Mouse (Mus musculus) layer of hippocampus, adult 2 months (tissue): Measurements from ENCODE around the gene Serpina3k. TPM values are rescaled to one million over a fixed set of nuclear protein-coding genes. Genes with fewer than 3 reads are reported as not detected.
A peak's percentile ranks its signal among the peaks of the same experiment; 100 is the strongest.
"Not testable (repeated sequence)": the region's sequence is repeated elsewhere in the genome, so short reads cannot be mapped to it uniquely, and the experiment has no call there.

Source experiments
- DNase-seq, 2 experiments: peaks; one replicate each; pipeline ENCODE4 v3.0.0; 2022; ENCODE audit warnings: low spot score in 2 of 2
- H3K27ac ChIP-seq: fragments of 200-600 bp; 2 replicates; pipeline ENCODE4 v1.8.1; 2022
- H3K4me3 ChIP-seq: fragments of 200-600 bp; 2 replicates; pipeline ENCODE4 v1.8.1; 2022; ENCODE audit warnings: mild to moderate bottlenecking
- CTCF ChIP-seq: fragments of 200-600 bp; conservative IDR thresholded peaks from 2 replicates; pipeline ENCODE4 v1.8.1; 2022; ENCODE audit warnings: antibody characterized with exemption, mild to moderate bottlenecking, moderate library complexity
- long read RNA-seq, 2 experiments: library from polyadenylated mRNA; stranded (forward); transcript quantifications; one replicate each; pipeline ENCODE4 v2.0.0; 2021; ENCODE audit warnings: borderline mapping rate in 2 of 2
- total RNA-seq, 2 experiments: library from RNA; stranded (reverse); gene quantifications; 2 replicates each; pipeline ENCODE4 v1.2.3; 2021

The Serpina3k gene
- total RNA-seq = not detected
- long read RNA-seq, experiment 1 = 0 reads
- long read RNA-seq, experiment 2 = 0 reads

- not testable (repeated sequence) for H3K4me3 ChIP-seq, DNase-seq, H3K27ac ChIP-seq
Observed at GRCm38 (mm10) chr12:104338226-104338625, at the start of gene Serpina3k, which contains the start of gene Serpina3m. Serpina3k (plus strand) TSS chr12:104338486. Serpina3m (plus strand) TSS chr12:104338486.

DNA sequence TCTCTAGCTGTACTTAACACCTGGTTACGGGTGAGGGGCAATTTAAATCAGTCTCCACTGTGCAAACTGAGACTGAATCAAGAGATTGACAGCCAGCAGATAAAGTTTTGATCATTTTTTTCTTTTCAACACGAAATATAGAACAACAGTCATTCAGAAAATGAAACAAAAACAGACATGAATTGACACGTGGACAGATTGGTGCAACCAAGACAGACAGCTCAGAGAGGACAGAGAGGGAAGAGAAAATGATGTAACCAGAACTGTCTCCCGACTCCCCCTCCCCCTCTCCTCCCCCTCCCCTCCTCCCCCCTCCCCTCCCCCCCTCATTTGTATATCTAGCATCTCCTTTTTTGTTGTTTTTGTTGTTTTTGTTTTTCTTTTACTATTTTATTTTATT lies 48.4 kb upstream of the Serpina3k start:
- Histone ChIP-seq H3K27ac (no peak overlapping the region), H3K4me3 (no peak overlapping the region)
- DNase-seq = no peak
- no peak for TF ChIP-seq CTCF

DNA sequence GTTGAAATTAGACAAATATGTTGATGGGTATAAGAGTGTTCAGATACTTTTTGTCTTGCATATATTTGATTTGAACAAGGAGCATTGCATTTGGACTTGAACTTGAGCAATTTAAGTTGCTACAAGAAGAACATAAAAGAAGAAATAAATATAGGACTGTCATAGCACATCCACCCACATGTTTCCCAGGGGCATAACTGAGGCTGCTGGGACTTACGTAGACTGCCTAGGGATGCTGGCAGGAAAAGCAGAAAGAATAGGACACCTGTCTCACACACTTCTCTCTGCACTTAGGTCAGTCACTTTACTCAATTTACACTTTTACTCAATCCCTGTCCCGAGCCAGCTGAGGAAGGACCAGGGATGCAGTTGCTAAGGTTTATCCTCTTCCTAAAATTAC lies 44.3 kb upstream of the Serpina3k start:
- no peak for DNase-seq
- H3K4me3 ChIP-seq = no peak overlapping the region
- no peak overlapping the region for H3K27ac ChIP-seq
- no peak for TF ChIP-seq CTCF

DNA sequence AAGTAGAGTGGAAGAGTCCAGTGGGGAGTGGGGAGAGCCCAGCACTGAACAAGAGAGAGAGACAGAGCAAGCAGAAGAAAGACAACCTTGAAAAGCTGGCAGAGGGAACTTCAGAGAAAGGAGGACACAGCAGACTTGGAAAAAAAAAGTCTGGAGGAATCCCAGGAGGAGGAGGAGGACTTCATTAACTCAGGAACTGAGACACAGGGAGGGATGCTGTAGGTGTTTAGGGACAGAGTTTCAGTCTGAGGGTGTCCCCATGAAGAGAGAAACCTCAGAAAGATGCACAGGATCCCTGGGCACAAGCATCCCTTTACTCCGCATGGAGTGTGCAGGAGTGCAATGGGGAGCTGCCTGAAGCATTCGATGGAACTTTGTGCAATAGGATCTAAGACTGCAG lies 40.2 kb upstream of the Serpina3k start:
- H3K27ac ChIP-seq = no peak overlapping the region
- H3K4me3 ChIP-seq = no peak overlapping the region
- no peak for TF ChIP-seq CTCF
- DNase-seq = no peak

GRCm38 (mm10) chr12:104305991-104306390 lies 32.3 kb upstream of the Serpina3k start:
- Histone ChIP-seq H3K4me3 (no peak overlapping the region), H3K27ac (no peak overlapping the region)
- TF ChIP-seq CTCF = no peak
- no peak for DNase-seq

DNA sequence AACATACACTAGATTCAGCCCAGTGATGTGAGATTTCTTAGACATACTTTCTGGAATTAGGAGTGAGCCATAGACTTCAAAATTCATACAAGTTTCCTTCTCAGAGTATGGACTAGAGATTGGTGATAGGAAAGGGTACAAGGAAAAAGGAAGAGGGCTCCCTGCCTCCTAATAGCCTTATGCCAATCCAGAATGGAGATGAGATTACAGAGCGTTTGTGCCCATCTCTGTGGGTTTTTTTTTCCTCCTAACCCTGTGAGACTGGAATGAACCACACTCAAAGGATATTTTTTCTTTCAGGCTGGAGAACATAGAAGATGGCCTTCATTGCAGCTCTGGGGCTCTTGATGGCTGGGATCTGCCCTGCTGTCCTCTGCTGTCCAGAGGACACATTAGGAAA lies 24.0 kb upstream of the Serpina3k start, which contains the start of gene Serpina3j:
Gene Serpina3j (plus strand): TSS at position 301 of the 400 bp plus-strand sequence.
- DNase-seq = no peak
- Histone ChIP-seq H3K4me3 (no peak within 1 kb of the TSS), H3K27ac (no peak within 1 kb of the TSS)
- no peak for TF ChIP-seq CTCF

DNA sequence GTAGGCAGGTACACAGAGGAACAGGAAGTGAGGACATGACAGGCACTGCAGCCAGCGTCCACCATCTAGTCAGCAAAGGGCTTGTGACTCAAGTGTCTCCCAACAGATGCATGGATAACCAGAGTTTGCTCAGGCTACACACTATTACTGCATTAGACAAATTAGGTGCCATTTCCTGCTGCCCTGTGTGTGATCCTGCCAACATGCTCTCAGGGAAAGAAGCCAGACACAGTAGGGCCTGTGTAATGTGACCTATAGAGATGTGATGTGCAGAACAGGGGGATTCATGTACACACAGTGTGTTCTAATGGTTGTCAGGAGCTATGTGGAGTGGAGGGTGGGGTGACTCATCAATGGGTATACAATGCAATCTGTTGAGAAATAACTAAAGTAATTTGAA lies 15.8 kb upstream of the Serpina3k start:
- Histone ChIP-seq H3K4me3 (no peak overlapping the region), H3K27ac (no peak overlapping the region)
- no peak for DNase-seq
- TF ChIP-seq CTCF = no peak

DNA sequence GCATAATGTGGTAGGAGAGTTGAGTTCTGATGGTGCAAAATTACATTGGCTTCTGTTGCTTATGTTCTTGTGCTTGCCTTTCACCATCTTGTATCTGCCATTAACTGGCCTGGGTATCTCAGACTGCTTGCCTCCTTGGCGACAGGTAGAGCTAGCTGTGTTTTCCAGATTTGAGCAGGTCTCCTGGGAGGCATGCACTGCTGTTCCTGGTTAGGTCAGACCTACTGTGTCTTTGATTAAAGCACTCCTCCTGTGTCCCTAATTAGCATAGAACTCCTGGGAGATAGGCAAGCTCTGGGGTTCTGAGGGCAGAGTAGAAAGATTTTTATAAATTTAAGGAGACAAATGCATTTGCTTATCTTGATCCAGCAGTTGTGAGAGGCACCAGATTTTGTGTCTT lies 6.6 kb upstream of the Serpina3k start:
- DNase-seq = no peak
- no peak overlapping the region for H3K27ac ChIP-seq
- no peak overlapping the region for H3K4me3 ChIP-seq
- no peak for TF ChIP-seq CTCF

DNA sequence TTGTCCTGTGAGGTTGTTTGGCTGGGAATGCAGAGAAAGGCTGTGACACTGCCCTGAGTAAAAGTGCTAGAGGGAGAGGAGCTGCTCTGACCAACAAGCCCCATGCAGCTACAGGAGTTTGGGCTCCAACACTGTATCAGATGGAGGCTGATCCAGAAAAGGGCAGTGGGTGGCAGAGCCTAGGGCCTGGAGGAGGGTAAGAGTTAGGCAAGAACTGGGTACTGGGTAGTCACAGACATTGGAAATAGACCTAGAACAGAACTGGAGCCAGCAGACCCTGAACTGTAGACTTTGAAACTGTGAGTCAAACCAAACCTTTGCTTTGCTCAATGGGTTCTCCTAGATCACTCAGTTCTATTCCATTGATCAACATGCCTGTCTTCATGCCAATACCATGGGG lies 1.4 kb upstream of the Serpina3k start:
- not testable (repeated sequence) for H3K27ac ChIP-seq, DNase-seq, H3K4me3 ChIP-seq

DNA sequence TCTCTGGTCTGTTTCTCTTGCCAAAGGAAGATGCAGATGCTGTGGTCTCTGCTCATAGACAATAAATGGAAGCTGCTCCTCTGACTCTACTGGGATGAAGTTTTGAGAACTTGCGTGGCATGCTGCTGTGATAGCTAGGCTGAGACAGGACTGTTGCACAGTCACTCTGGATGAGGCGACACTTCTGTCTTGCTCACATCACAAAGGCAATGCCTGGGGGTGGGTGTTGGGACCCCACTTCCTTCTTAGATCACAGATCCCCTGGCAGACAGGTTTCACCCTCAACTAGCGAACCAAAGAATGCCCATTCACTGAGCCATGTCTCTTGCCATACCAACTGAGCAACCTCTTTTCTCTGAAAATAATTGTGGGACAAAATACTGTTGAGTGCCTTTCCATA lies 419 bp downstream of the Serpina3k start:
- TF ChIP-seq CTCF = no peak
- no peak for DNase-seq
- no peak overlapping the region for H3K4me3 ChIP-seq
- H3K27ac ChIP-seq = no peak overlapping the region

GRCm38 (mm10) chr12:104342489-104342888 lies 4.2 kb downstream of the Serpina3k start:
- H3K27ac ChIP-seq, DNase-seq, H3K4me3 ChIP-seq: not testable (repeated sequence)

DNA sequence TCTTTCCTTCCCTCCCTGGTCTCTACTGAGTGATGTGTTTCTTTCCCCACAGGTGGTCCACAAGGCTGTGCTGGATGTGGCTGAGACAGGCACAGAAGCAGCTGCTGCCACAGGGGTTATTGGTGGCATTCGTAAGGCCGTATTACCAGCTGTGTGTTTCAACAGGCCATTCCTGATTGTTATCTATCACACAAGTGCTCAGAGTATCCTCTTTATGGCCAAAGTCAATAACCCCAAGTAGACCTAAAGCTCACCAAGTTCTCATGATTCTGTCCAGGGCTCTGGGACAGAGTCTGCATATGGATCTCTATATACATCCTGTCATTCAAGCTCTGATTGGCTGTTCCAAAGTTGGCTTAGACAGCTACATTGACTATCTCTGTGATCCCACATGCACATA lies 6.9 kb downstream of the Serpina3k start:
- H3K27ac ChIP-seq = no peak overlapping the region
- no peak for DNase-seq
- H3K4me3 ChIP-seq = no peak overlapping the region
- TF ChIP-seq CTCF = no peak

DNA sequence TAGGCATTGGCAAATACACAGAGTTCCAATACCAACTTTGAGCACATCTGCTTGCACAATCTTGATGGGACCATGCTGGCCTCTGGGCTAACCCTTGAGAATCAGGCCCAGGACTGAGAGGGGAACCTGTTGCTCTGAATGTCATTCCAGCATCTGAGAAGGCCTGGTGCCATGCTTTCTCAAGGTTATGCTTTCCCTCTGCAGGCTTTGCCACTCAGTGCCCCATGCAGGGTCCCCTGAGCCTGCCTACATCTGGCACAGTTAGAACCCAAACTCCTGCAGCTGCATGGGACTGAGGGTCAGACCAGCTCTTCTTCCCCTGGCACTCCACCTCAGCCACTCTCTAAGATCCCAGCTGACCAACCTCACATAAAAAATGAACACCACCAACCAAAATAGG lies 7.4 kb downstream of the Serpina3k start:
- TF ChIP-seq CTCF = no peak

DNA sequence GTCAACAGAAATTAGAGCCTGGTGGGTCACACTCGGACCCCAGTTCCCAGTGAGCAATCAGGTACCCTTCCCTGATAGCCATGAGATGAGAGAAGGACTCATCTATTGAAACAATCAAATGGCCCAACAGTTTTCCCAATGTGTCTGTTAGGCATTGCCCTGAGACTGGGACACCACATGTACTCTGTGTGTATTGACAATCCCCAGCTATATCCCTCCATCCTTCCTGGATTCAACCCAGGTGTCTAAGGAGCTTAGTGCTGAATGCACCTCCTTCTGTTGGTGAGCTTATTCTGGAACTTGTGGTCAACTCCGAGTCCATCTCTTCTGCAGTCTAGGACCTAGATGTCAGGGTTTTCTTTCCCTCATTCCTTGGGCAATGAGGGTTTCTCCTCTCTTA lies 8.8 kb downstream of the Serpina3k start:
- H3K4me3 ChIP-seq = no peak overlapping the region
- H3K27ac ChIP-seq = no peak overlapping the region
- TF ChIP-seq CTCF = no peak
- no peak for DNase-seq

More for the DNA sequence above, 7.4 kb downstream of the Serpina3k start:
- DNase-seq = no peak
- no peak overlapping the region for H3K27ac ChIP-seq
- H3K4me3 ChIP-seq = no peak overlapping the region

DNA sequence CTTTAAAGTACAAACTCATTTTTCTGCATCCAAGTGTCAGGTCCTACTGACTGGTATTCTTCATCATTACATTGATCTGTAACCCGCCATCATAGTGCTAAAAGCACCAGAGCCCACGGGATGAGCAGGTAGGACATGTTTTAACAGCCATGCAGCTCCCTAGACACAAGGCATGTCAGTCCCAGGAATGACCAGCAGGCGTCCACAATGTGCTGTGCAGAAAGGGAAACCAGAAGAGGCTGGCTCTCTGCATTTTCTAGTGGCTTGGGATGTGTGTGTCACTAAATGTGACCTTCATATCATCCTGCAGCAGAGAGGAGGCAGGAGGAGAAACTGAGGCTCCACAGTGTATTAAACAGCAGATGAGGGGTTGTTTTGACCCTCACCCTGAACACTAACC lies 13.5 kb downstream of the Serpina3k start:
- H3K27ac ChIP-seq = not testable (repeated sequence)
- peak; percentile 23 to 63 for DNase-seq
- peak; percentile 81 for TF ChIP-seq CTCF

More for the DNA sequence above, 13.5 kb downstream of the Serpina3k start:
- not testable (repeated sequence) for H3K4me3 ChIP-seq
